Mouse (Mus musculus): ENCODE results near the gene Ggta1. TPM values are rescaled to one million over a fixed set of nuclear protein-coding genes. Genes with fewer than 3 reads are reported as not detected.
A peak's percentile ranks its signal among the peaks of the same experiment; 100 is the strongest.

Ggta1 gene
- polyA plus RNA-seq, 1 experiment, result 1.9 TPM

GRCm38 (mm10) chr2:35412810-35413209, 50.2 kb downstream of the Ggta1 start:
- TF ChIP-seq FLI1 (IDR thresholded peaks at IDR 0.05; ENCODE audit: low read length) (no peak), GATA1 (IDR thresholded peaks at IDR 0.05; ENCODE audit: borderline replicate concordance, low read length) (no peak)
- Histone ChIP-seq H3K36me3 (replicated peaks; ENCODE audit: low read length) (peaks cover 99% of the 10 kb centered on the region), H3K27me3 (replicated peaks) (no peaks in the 10 kb centered on the region), H3K4me3 (replicated peaks) (no peak overlapping the region), H3K9me3 (no peaks in the 10 kb centered on the region), H3K4me1 (peaks cover 91% of the 10 kb centered on the region)

GRCm38 (mm10) chr2:35412246-35412645, 50.8 kb downstream of the Ggta1 start:
- no peaks in the 10 kb centered on the region for H3K9me3 ChIP-seq
- H3K4me3 ChIP-seq (replicated peaks), result no peak overlapping the region
- no peaks in the 10 kb centered on the region for H3K27me3 ChIP-seq (replicated peaks)
- peaks cover 91% of the 10 kb centered on the region for H3K4me1 ChIP-seq
- peaks cover 99% of the 10 kb centered on the region for H3K36me3 ChIP-seq (replicated peaks; ENCODE audit: low read length)
- TF ChIP-seq FLI1 (IDR thresholded peaks at IDR 0.05; ENCODE audit: low read length), result no peak
- no peak for TF ChIP-seq GATA1 (IDR thresholded peaks at IDR 0.05; ENCODE audit: borderline replicate concordance, low read length)

- Histone ChIP-seq H3K9me3 (no peaks in the 10 kb centered on the region), H3K4me3 (replicated peaks) (no peak overlapping the region), H3K36me3 (replicated peaks; ENCODE audit: low read length) (peaks cover 99% of the 10 kb centered on the region), H3K4me1 (peaks cover 87% of the 10 kb centered on the region), H3K27me3 (replicated peaks) (no peaks in the 10 kb centered on the region)
- TF ChIP-seq GATA1 (IDR thresholded peaks at IDR 0.05; ENCODE audit: borderline replicate concordance, low read length), result no peak
- no peak for TF ChIP-seq FLI1 (IDR thresholded peaks at IDR 0.05; ENCODE audit: low read length)
Measured at GRCm38 (mm10) chr2:35411640-35412190, 51.3 kb downstream of the Ggta1 start.

- peaks cover 77% of the 10 kb centered on the region for H3K4me1 ChIP-seq
- H3K27me3 ChIP-seq (replicated peaks), result no peaks in the 10 kb centered on the region
- H3K4me3 ChIP-seq (replicated peaks), result no peak overlapping the region
- H3K36me3 ChIP-seq (replicated peaks; ENCODE audit: low read length), result peaks cover 96% of the 10 kb centered on the region
- no peak for TF ChIP-seq FLI1 (IDR thresholded peaks at IDR 0.05; ENCODE audit: low read length)
- no peak for TF ChIP-seq GATA1 (IDR thresholded peaks at IDR 0.05; ENCODE audit: borderline replicate concordance, low read length)
- H3K9me3 ChIP-seq, result no peaks in the 10 kb centered on the region
Measured at GRCm38 (mm10) chr2:35409466-35409865, 53.6 kb downstream of the Ggta1 start.

- Histone ChIP-seq H3K4me1 (peaks cover 71% of the 10 kb centered on the region), H3K9me3 (no peaks in the 10 kb centered on the region), H3K4me3 (replicated peaks) (no peak overlapping the region), H3K27me3 (replicated peaks) (no peaks in the 10 kb centered on the region), H3K36me3 (replicated peaks; ENCODE audit: low read length) (peaks cover 96% of the 10 kb centered on the region)
- TF ChIP-seq FLI1 (IDR thresholded peaks at IDR 0.05; ENCODE audit: low read length), result no peak
- TF ChIP-seq GATA1 (IDR thresholded peaks at IDR 0.05; ENCODE audit: borderline replicate concordance, low read length), result no peak
Measured at GRCm38 (mm10) chr2:35408409-35409110, 54.5 kb downstream of the Ggta1 start.

GRCm38 (mm10) chr2:35407878-35408277, 55.2 kb downstream of the Ggta1 start:
- Histone ChIP-seq H3K4me3 (replicated peaks) (peak overlapping the region; percentile 44), H3K9me3 (no peaks in the 10 kb centered on the region), H3K36me3 (replicated peaks; ENCODE audit: low read length) (peaks cover 95% of the 10 kb centered on the region), H3K4me1 (peaks cover 64% of the 10 kb centered on the region), H3K27me3 (replicated peaks) (no peaks in the 10 kb centered on the region)
- TF ChIP-seq GATA1 (IDR thresholded peaks at IDR 0.05; ENCODE audit: borderline replicate concordance, low read length) (no peak), FLI1 (IDR thresholded peaks at IDR 0.05; ENCODE audit: low read length) (no peak)

GRCm38 (mm10) chr2:35407266-35407665, 55.8 kb downstream of the Ggta1 start:
- Histone ChIP-seq H3K36me3 (replicated peaks; ENCODE audit: low read length) (peaks cover 95% of the 10 kb centered on the region), H3K4me1 (peaks cover 58% of the 10 kb centered on the region), H3K4me3 (replicated peaks) (no peak overlapping the region), H3K27me3 (replicated peaks) (no peaks in the 10 kb centered on the region), H3K9me3 (no peaks in the 10 kb centered on the region)
- TF ChIP-seq GATA1 (IDR thresholded peaks at IDR 0.05; ENCODE audit: borderline replicate concordance, low read length), result no peak
- no peak for TF ChIP-seq FLI1 (IDR thresholded peaks at IDR 0.05; ENCODE audit: low read length)

- TF ChIP-seq GATA1 (IDR thresholded peaks at IDR 0.05; ENCODE audit: borderline replicate concordance, low read length), result no peak
- no peak for TF ChIP-seq FLI1 (IDR thresholded peaks at IDR 0.05; ENCODE audit: low read length)
- no peaks in the 10 kb centered on the region for H3K9me3 ChIP-seq
- peaks cover 95% of the 10 kb centered on the region for H3K36me3 ChIP-seq (replicated peaks; ENCODE audit: low read length)
- no peaks in the 10 kb centered on the region for H3K27me3 ChIP-seq (replicated peaks)
- H3K4me1 ChIP-seq, result peaks cover 52% of the 10 kb centered on the region
- no peak overlapping the region for H3K4me3 ChIP-seq (replicated peaks)
Measured at GRCm38 (mm10) chr2:35406611-35407010, 56.4 kb downstream of the Ggta1 start.

- H3K27me3 ChIP-seq (replicated peaks), result peaks cover 5% of the 10 kb centered on the region
- no peaks in the 10 kb centered on the region for H3K9me3 ChIP-seq
- no peak for TF ChIP-seq GATA1 (IDR thresholded peaks at IDR 0.05; ENCODE audit: borderline replicate concordance, low read length)
- TF ChIP-seq FLI1 (IDR thresholded peaks at IDR 0.05; ENCODE audit: low read length), result no peak
- H3K4me1 ChIP-seq, result peaks cover 33% of the 10 kb centered on the region
- no peak overlapping the region for H3K4me3 ChIP-seq (replicated peaks)
- H3K36me3 ChIP-seq (replicated peaks; ENCODE audit: low read length), result peaks cover 68% of the 10 kb centered on the region
Measured at GRCm38 (mm10) chr2:35402391-35402790, 60.6 kb downstream of the Ggta1 start.

- Histone ChIP-seq H3K36me3 (replicated peaks; ENCODE audit: low read length) (peaks cover 51% of the 10 kb centered on the region), H3K27me3 (replicated peaks) (peaks cover 5% of the 10 kb centered on the region), H3K9me3 (no peaks in the 10 kb centered on the region), H3K4me3 (replicated peaks) (no peak overlapping the region), H3K4me1 (peaks cover 30% of the 10 kb centered on the region)
- TF ChIP-seq GATA1 (IDR thresholded peaks at IDR 0.05; ENCODE audit: borderline replicate concordance, low read length), result no peak
- no peak for TF ChIP-seq FLI1 (IDR thresholded peaks at IDR 0.05; ENCODE audit: low read length)
Measured at GRCm38 (mm10) chr2:35400739-35401138, 62.3 kb downstream of the Ggta1 start.

All from megakaryocyte, embryonic 14.5 days (primary cell).